Mouse (Mus musculus): ENCODE measurements at regions not wholly inside any gene's neighbourhood (a gene's known extent, or its start where the extent isn't known, plus 50 kb on each side); places are given as distances from the start of the nearest gene placed in this dataset.

DNA sequence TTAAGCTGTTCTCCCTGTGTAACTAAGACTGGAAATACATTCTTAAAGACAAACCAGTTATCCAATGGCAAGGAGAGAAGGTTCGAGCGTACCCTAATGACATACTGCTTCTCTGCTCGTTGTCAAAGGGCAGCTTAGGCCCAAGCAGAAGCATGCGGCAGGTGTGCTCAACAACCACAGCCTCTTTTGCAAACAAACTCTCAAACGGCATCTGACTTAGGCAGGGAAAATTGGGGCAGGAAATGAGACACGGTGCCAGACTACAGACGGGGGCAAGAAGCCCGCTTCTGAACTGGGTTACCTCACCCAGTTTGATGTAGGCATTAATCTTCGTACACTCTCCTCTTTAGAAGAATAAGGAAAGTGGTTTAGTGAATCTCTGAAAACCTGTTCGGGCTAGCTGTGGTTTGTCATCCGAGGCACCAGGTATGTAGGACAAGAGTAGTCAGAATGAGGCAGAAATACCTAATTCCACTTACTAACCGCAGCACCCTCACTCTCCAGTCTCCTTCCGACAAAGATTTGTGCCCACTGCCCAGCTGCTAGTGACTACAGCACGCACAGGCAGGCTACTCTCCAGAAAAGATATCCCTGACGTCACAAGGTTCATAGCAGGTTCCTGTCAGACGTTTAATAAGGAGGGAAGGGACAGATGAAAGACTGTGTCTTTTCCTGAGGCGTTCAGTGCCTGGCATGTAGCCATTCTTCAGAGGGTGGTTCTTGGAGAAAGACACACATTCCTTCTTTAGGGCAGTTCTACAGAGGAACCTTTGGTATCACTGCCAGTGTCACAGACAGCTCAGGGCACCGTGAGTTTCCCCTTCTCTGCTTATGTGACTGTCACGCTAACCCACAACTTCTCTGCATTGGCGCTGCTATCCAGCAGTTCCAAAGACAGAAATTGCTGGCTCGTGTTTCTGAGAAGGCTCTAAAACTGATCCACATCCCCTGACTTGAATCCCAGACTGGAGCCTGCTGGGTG, 175.8 kb downstream of the Tmx1 start:
- DNase-seq (ENCODE audit: low read depth, low spot score), result no peak

DNA sequence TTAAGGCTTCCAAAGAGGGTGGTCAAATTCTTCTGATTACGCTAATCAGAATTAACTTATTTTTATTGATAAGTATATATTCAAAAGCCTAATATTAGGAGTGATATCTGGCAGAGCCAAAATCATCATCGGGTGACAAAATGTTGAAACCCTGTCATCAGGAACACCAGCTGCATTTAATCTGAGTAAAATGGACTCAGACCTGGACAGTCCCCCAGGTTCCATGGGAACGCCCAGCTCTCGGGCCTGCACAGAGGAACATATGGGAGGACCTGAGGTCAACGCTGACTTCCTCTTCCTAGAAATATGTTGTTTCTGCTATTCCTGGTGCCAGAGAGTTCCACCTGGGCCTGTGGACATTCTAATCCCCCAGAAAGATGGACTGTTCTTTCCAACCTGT, 176.5 kb downstream of the Tmx1 start:
- no peak for DNase-seq (ENCODE audit: low read depth, low spot score)

DNA sequence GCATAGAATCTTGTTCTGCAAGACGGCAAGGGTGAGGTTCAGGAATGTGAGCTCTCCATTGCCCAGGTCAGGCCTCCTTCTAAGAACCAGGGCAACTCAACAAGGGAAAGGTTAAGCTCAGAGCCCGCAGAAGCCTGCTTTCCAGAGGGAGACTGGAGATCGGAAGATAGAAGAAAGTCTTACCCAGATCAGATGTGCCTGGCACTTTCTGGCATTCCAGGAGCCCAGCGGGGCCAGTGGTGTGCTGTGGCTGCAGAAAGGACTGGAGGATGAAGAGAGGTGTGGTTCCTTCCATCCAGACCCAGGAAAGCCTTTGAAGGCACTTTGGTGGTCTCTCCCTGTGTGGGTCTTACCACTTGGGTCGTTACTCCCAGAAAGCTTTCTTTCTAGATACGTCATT, 178.4 kb downstream of the Tmx1 start:
- no peak for DNase-seq (ENCODE audit: low read depth, low spot score)

- DNase-seq (ENCODE audit: low read depth, low spot score), result no peak
Measured at GRCm38 (mm10) chr12:70633194-70633593, 180.3 kb downstream of the Tmx1 start.

- no peak for DNase-seq (ENCODE audit: low read depth, low spot score)
Measured at GRCm38 (mm10) chr12:70633622-70634365, 180.9 kb downstream of the Tmx1 start.

- no peak for DNase-seq (ENCODE audit: low read depth, low spot score)
Measured at GRCm38 (mm10) chr12:70635997-70636396, 183.1 kb downstream of the Tmx1 start.

- no peak for DNase-seq (ENCODE audit: low read depth, low spot score)
Measured at GRCm38 (mm10) chr12:70640186-70640585, 185.1 kb upstream of the Frmd6 start.

- no peak for DNase-seq (ENCODE audit: low read depth, low spot score)
Measured at GRCm38 (mm10) chr12:70644910-70645309, 180.4 kb upstream of the Frmd6 start.

DNA sequence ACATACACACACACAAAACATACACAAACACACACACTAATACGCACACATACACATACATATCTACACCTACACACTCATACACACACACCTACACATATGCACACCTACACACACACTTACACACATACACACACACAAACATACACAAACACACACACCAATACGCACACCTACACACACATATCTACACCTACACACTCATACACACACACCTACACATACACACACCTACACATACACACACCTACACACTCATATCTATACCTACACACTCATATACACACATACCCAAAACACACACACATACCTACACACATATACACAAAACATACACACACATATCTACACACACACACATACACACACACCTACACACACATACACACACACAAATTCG, 179.9 kb upstream of the Frmd6 start:
- no peak for DNase-seq (ENCODE audit: low read depth, low spot score)

DNA sequence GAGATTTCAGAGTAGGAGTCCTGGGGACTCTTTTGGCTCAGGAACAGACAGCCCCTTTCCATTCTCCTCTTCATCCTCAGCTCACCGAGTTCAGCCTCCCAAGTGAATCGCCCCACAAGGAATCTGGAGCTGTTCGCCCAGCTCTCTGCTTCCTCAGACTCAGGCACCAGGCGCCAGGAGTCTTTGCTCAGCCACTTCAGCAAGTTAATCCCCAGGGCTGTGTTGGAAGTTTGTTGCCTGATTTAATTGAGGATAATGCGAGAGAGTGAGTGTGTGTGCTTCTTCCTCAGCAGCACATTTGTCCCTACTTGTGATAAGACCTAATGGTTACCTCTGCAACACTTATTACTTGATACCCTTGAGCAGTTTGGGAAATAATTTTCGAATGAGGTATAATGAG, 177.8 kb upstream of the Frmd6 start:
- no peak for DNase-seq (ENCODE audit: low read depth, low spot score)

DNA sequence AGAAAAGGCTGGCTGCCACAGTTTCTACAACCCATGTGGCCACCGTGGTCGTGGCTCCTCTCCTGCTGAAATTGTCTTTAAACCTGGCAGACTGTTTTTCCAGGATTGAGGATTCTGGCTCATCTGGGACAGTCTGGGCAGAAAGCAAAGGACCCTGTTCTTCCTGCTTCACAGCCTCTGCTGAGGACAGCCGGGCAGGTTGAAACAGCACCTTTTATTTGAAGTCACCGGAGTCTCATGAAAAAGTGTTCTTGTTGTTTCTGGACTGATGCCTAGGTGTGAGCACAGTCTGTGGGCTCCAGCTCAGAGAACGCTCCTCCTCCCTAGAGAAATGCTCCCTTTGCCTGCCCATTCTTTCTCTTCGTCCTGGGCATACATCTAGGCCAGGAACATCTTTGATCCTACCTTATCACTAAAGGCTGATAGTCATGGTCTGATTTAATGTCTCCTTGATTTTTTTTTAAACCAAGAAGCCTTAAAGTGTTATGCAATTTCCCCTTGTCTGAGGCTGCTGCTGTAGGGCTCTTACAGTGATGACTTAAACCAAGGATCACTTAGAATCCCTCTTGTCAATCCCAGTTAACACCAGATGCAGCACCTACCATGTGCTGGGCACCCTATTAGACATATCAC, 177.0 kb upstream of the Frmd6 start:
- no peak for DNase-seq (ENCODE audit: low read depth, low spot score)

DNA sequence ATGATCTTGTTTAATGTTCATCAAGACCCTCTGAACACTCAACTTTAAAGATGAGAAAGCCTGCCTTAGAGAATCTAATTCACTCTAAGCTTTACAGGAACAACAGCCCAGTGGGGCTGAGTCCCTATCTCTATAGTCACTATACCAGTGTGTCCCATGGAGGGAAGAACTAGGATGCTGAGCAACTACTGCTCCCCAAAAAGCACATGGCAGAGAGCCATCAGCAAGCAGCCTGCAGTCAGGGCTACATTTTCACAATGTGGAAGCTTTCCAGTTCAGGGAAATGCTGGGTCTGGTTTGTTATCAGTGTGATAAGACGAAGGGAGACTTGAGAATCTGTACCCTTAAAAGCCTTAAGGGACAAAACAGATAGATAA, 176.5 kb upstream of the Frmd6 start:
- no peak for DNase-seq (ENCODE audit: low read depth, low spot score)

DNA sequence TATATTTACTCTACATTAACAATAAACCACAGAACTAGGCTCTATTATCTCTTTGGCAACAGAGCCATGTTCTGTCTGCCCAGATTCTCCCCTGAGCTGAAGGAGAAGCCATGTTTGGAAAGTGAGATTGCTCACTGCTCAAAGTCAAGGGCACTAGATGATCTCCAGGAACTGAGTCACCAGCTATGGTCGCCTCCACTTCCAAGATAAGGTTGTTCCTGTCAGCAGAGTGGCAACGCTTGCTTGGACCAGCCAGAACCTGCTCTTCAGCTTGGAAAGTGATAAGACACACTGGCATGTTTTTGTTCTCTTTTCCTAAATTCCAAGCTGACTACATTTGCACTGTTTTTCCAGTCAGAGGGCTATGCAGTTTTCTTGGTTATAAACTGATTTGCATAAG, 175.6 kb upstream of the Frmd6 start:
- no peak for DNase-seq (ENCODE audit: low read depth, low spot score)

DNA sequence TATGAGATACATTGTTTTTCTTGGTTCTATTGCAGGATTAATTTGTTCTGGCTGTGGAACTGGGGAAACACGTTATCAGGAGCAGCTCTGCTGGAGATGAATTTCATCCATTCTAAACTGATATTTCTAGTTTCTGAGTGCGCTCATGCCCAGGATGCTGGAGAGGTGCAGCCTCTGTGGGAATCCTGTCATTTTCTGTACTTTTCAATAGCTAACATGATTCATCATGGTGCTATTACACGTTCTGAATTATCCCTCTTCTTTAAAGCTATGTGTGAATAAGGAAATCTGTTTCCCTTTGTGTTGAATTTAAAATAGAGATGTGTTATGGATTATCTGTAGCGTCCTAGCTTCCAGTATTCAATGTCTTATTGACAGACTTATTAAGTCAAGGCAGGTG, 174.8 kb upstream of the Frmd6 start:
- DNase-seq (ENCODE audit: low read depth, low spot score), result no peak

- DNase-seq (ENCODE audit: low read depth, low spot score), result no peak
Measured at GRCm38 (mm10) chr12:70652751-70653150, 172.6 kb upstream of the Frmd6 start.

DNA sequence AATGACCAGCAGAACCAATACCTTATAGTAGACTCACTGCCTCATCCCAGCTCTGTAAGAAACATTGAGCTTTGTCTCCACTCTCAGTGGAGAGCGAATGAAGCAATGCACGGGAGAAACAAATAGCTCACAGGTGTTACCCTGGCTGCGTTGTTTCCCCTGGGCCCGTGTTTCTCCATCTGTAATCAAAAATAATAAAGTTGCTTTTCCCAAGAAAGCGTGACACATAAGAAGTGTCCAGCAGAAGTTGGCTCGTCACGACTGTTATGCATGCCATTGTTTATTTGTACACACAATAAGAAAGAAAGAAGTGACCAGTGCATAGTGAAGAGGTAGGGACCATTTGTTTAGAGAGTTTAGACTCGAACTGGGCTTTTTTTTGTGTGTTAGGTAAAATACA, 171.3 kb upstream of the Frmd6 start:
- DNase-seq (ENCODE audit: low read depth, low spot score), result no peak

DNA sequence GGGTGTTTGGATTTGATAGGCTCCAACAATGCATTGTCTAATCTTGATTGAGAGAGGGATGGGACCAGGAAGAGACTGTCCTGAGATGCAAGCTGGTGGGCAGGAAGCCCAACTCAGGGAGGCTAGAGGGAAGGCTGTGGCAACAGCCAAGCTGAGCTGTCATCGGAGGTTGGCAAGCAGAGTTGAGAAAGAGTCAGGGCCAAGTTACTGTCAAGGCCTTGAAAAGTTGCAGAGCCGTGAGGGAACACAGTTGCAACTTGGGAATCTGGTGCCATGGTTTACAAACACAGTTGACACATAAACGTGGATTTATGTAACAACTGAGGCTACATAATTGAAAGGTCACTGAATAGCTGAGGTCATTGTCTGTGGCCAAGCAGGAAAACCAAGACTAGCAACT, 170.8 kb upstream of the Frmd6 start:
- DNase-seq (ENCODE audit: low read depth, low spot score), result no peak

DNA sequence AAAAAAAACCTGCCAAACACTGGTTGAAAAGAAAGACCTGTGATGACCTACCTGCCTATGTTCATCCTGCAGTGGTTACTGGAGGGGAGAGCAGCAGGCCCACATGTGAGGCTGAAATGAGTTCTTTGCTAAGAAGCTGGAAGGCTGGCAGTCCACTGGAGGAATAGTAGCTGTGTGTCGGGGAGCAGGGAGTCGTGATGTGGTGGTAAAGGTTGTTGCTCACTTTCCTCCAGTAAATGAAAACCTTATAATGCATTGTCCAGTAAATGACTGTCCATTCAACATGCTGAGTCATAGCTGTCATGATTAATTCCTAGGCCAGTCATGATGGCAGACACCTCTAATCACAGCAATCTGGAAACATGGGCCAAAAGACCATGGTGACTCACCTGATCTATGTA, 169.9 kb upstream of the Frmd6 start:
- no peak for DNase-seq (ENCODE audit: low read depth, low spot score)

- no peak for DNase-seq (ENCODE audit: low read depth, low spot score)
Measured at GRCm38 (mm10) chr12:70655900-70656544, 169.3 kb upstream of the Frmd6 start.

DNA sequence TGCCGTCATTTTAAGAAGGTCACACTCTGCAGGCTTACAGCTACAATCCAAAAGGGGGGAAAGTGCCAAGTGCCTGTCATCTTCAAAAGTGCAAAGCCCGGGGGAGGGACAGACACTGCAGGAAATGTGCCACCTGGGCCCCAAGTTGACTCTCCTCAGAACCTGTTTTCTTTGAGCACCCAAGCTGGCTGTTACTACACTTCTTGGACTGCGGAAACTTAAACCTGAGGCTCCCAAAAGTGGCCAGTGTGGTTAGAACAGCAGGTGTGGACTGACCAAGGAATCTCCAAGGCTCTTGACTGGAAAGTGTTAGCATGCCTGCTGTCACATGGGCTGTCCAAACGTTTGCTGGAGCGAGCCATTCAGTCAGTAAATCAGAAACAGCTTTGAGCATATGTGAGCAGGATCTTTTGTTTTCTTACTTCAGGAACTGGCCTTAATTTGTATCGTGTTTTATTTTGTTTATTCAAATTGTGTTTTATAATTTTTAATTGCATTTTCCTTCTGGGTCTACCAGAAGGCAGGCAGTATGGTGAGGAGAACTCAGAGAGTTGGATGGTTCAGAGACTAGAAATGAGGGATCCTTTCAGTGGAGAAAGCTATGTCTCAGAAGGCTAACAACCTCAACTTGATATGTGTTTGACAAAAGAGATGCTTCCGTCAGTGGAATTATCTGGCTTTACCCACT, 168.4 kb upstream of the Frmd6 start:
- no peak for DNase-seq (ENCODE audit: low read depth, low spot score)

DNA sequence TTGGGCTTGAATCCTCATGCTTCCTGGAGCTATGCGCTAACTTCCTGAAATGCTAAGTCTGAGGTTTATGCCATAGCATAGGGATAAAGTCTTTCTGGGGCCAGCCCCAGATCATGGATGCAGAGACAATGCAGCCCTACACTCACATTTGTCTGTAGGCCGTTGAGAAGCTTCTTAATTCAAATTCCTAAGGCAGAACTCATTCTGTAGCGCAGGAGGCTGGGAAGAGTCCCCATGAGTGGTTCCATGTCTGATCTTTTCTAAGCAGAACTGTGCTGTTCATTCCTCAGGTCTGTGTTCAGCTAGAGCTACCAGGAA, 167.9 kb upstream of the Frmd6 start:
- no peak for DNase-seq (ENCODE audit: low read depth, low spot score)

- DNase-seq (ENCODE audit: low read depth, low spot score), result no peak
Measured at GRCm38 (mm10) chr12:70658106-70658505, 167.2 kb upstream of the Frmd6 start.
